Mouse (Mus musculus): ENCODE measurements at regions not wholly inside any gene's neighbourhood (a gene's known extent, or its start where the extent isn't known, plus 50 kb on each side); places are given as distances from the start of the nearest gene placed in this dataset.

- TF ChIP-seq POLR2A (IDR thresholded peaks at IDR 0.05; ENCODE audit: extremely low read depth, insufficient read depth, low read length) = no peak
- Histone ChIP-seq H3K27ac (replicated peaks; ENCODE audit: insufficient read depth, low read depth, low read length) (no peak overlapping the region), H3K9ac (ENCODE audit: low read depth, low read length) (no peak overlapping the region), H3K4me3 (ENCODE audit: insufficient read depth, low read depth, low read length) (no peak overlapping the region), H3K4me1 (ENCODE audit: control insufficient read depth, insufficient read depth, low read length) (no peaks in the 10 kb centered on the region), H3K36me3 (ENCODE audit: control insufficient read depth, insufficient read depth, low read length) (no peaks in the 10 kb centered on the region), H3K27me3 (ENCODE audit: control insufficient read depth, insufficient read depth, low read length) (no peaks in the 10 kb centered on the region), H3K79me2 (ENCODE audit: control insufficient read depth, insufficient read depth, low read length) (no peaks in the 10 kb centered on the region)
- DNase-seq (ENCODE audit: extremely low read depth, low read depth, low spot score) = no peak
- 76% methylated on average over 6 of the region's 6 CpGs for WGBS
These were observed 86.9 kb downstream of the Thnsl2 start for GRCm38 (mm10) chr6:71057209-71057858.

- Histone ChIP-seq H3K9ac (ENCODE audit: low read depth, low read length) (no peak overlapping the region), H3K79me2 (ENCODE audit: control insufficient read depth, insufficient read depth, low read length) (no peaks in the 10 kb centered on the region), H3K27ac (replicated peaks; ENCODE audit: insufficient read depth, low read depth, low read length) (no peak overlapping the region), H3K4me1 (ENCODE audit: control insufficient read depth, insufficient read depth, low read length) (no peaks in the 10 kb centered on the region), H3K36me3 (ENCODE audit: control insufficient read depth, insufficient read depth, low read length) (no peaks in the 10 kb centered on the region), H3K27me3 (ENCODE audit: control insufficient read depth, insufficient read depth, low read length) (no peaks in the 10 kb centered on the region), H3K4me3 (ENCODE audit: insufficient read depth, low read depth, low read length) (no peak overlapping the region)
- TF ChIP-seq POLR2A (IDR thresholded peaks at IDR 0.05; ENCODE audit: extremely low read depth, insufficient read depth, low read length) (no peak), CTCF (IDR thresholded peaks at IDR 0.05; ENCODE audit: low read depth, low read length) (no peak)
- WGBS = 29% methylated on average over 7 of the region's 7 CpGs
- peak; percentile 35 for DNase-seq (ENCODE audit: extremely low read depth, low read depth, low spot score)
These were observed 84.1 kb downstream of the Thnsl2 start for GRCm38 (mm10) chr6:71060116-71060515.

GRCm38 (mm10) chr6:71062980-71063379 lies 81.3 kb downstream of the Thnsl2 start:
- TF ChIP-seq POLR2A (IDR thresholded peaks at IDR 0.05; ENCODE audit: extremely low read depth, insufficient read depth, low read length) = no peak
- no peaks in the 10 kb centered on the region for H3K27me3 ChIP-seq (ENCODE audit: control insufficient read depth, insufficient read depth, low read length)
- no peaks in the 10 kb centered on the region for H3K4me1 ChIP-seq (ENCODE audit: control insufficient read depth, insufficient read depth, low read length)
- H3K79me2 ChIP-seq (ENCODE audit: control insufficient read depth, insufficient read depth, low read length) = no peaks in the 10 kb centered on the region
- no peaks in the 10 kb centered on the region for H3K36me3 ChIP-seq (ENCODE audit: control insufficient read depth, insufficient read depth, low read length)
- DNase-seq (ENCODE audit: extremely low read depth, low read depth, low spot score) = no peak
- no peak overlapping the region for H3K4me3 ChIP-seq (ENCODE audit: insufficient read depth, low read depth, low read length)
- H3K9ac ChIP-seq (ENCODE audit: low read depth, low read length) = no peak overlapping the region
- 82% methylated on average over 4 of the region's 4 CpGs for WGBS
- H3K27ac ChIP-seq (replicated peaks; ENCODE audit: insufficient read depth, low read depth, low read length) = no peak overlapping the region

GRCm38 (mm10) chr6:71065428-71065827 lies 78.8 kb downstream of the Thnsl2 start:
- H3K9ac ChIP-seq (ENCODE audit: low read depth, low read length) = no peak overlapping the region
- H3K27me3 ChIP-seq (ENCODE audit: control insufficient read depth, insufficient read depth, low read length) = no peaks in the 10 kb centered on the region
- WGBS = 24% methylated on average over 6 of the region's 6 CpGs
- peak; percentile 27 for DNase-seq (ENCODE audit: extremely low read depth, low read depth, low spot score)
- H3K79me2 ChIP-seq (ENCODE audit: control insufficient read depth, insufficient read depth, low read length) = no peaks in the 10 kb centered on the region
- no peak for TF ChIP-seq POLR2A (IDR thresholded peaks at IDR 0.05; ENCODE audit: extremely low read depth, insufficient read depth, low read length)
- no peak for TF ChIP-seq CTCF (IDR thresholded peaks at IDR 0.05; ENCODE audit: low read depth, low read length)
- H3K36me3 ChIP-seq (ENCODE audit: control insufficient read depth, insufficient read depth, low read length) = no peaks in the 10 kb centered on the region
- H3K27ac ChIP-seq (replicated peaks; ENCODE audit: insufficient read depth, low read depth, low read length) = no peak overlapping the region
- H3K4me3 ChIP-seq (ENCODE audit: insufficient read depth, low read depth, low read length) = no peak overlapping the region
- H3K4me1 ChIP-seq (ENCODE audit: control insufficient read depth, insufficient read depth, low read length) = no peaks in the 10 kb centered on the region

GRCm38 (mm10) chr6:71069229-71069628 lies 75.0 kb downstream of the Thnsl2 start:
- Histone ChIP-seq H3K36me3 (ENCODE audit: control insufficient read depth, insufficient read depth, low read length) (no peaks in the 10 kb centered on the region), H3K4me1 (ENCODE audit: control insufficient read depth, insufficient read depth, low read length) (no peaks in the 10 kb centered on the region), H3K27me3 (ENCODE audit: control insufficient read depth, insufficient read depth, low read length) (no peaks in the 10 kb centered on the region), H3K27ac (replicated peaks; ENCODE audit: insufficient read depth, low read depth, low read length) (no peak overlapping the region), H3K9ac (ENCODE audit: low read depth, low read length) (no peak overlapping the region), H3K79me2 (ENCODE audit: control insufficient read depth, insufficient read depth, low read length) (no peaks in the 10 kb centered on the region), H3K4me3 (ENCODE audit: insufficient read depth, low read depth, low read length) (no peak overlapping the region)
- TF ChIP-seq POLR2A (IDR thresholded peaks at IDR 0.05; ENCODE audit: extremely low read depth, insufficient read depth, low read length) (no peak), CTCF (IDR thresholded peaks at IDR 0.05; ENCODE audit: low read depth, low read length) (no peak)
- DNase-seq (ENCODE audit: extremely low read depth, low read depth, low spot score) = no peak
- WGBS = 79% methylated on average over 4 of the region's 4 CpGs

GRCm38 (mm10) chr6:71074789-71075191 lies 69.4 kb downstream of the Thnsl2 start:
- Histone ChIP-seq H3K4me1 (ENCODE audit: control insufficient read depth, insufficient read depth, low read length) (no peaks in the 10 kb centered on the region), H3K79me2 (ENCODE audit: control insufficient read depth, insufficient read depth, low read length) (no peaks in the 10 kb centered on the region), H3K27ac (replicated peaks; ENCODE audit: insufficient read depth, low read depth, low read length) (no peak overlapping the region), H3K9ac (ENCODE audit: low read depth, low read length) (no peak overlapping the region), H3K36me3 (ENCODE audit: control insufficient read depth, insufficient read depth, low read length) (no peaks in the 10 kb centered on the region), H3K27me3 (ENCODE audit: control insufficient read depth, insufficient read depth, low read length) (no peaks in the 10 kb centered on the region), H3K4me3 (ENCODE audit: insufficient read depth, low read depth, low read length) (no peak overlapping the region)
- TF ChIP-seq POLR2A (IDR thresholded peaks at IDR 0.05; ENCODE audit: extremely low read depth, insufficient read depth, low read length) = no peak
- TF ChIP-seq CTCF (IDR thresholded peaks at IDR 0.05; ENCODE audit: low read depth, low read length) = no peak
- no peak for DNase-seq (ENCODE audit: extremely low read depth, low read depth, low spot score)
- 68% methylated on average over 5 of the region's 5 CpGs for WGBS
